Mouse (Mus musculus) forebrain, embryonic 12.5 days (tissue): Measurements from ENCODE around the gene Apln. TPM values are rescaled to one million over a fixed set of nuclear protein-coding genes. Genes with fewer than 3 reads are reported as not detected.

Experiments used
- ATAC-seq: fragments of 200-750 bp; cut with Nextera tagmentation; 2 replicates; pipeline ENCODE4 v1.8.0; 2017; ENCODE audit warnings: moderate TSS enrichment; ENCODE audit not compliant: low FRiP score
- H3K27ac ChIP-seq: fragments of 300-500 bp; sonication (generic); 2 replicates; pipeline ENCODE4 v1.5.1; 2016; ENCODE audit warnings: mild to moderate bottlenecking
- H3K27me3 ChIP-seq: fragments of 300-500 bp; sonication (generic); 2 replicates; pipeline ENCODE4 v1.6.1; 2016; ENCODE audit warnings: mild to moderate bottlenecking
- H3K36me3 ChIP-seq: fragments of 300-500 bp; sonication (generic); replicated peaks from 2 replicates; pipeline ENCODE4 v1.6.1; 2016; ENCODE audit warnings: mild to moderate bottlenecking
- H3K4me1 ChIP-seq: fragments of 300-500 bp; sonication (generic); 2 replicates; pipeline ENCODE4 v1.6.1; 2016
- H3K4me2 ChIP-seq: fragments of 300-500 bp; sonication (generic); 2 replicates; pipeline ENCODE4 v1.6.1; 2016; ENCODE audit warnings: mild to moderate bottlenecking, moderate library complexity
- H3K4me3 ChIP-seq: fragments of 300-500 bp; sonication (generic); replicated peaks from 2 replicates; pipeline ENCODE4 v1.5.1; 2016; ENCODE audit warnings: mild to moderate bottlenecking
- H3K9ac ChIP-seq: fragments of 300-500 bp; sonication (generic); 2 replicates; pipeline ENCODE4 v1.6.1; 2016; ENCODE audit warnings: mild to moderate bottlenecking
- H3K9me3 ChIP-seq: fragments of 300-500 bp; sonication (generic); 2 replicates; pipeline ENCODE4 v1.6.1; 2016
- WGBS: fragments of 180-500 bp; shearing (Covaris S2); methylation state at CpG from one replicate; pipeline ENCODE4 v1.1.7; 2016; 5-methylcytosine and 5-hydroxymethylcytosine counted together
- polyA plus RNA-seq: library from polyadenylated mRNA; unstranded; fragments of >200 nt; fragmentation: Nextera tagmentation; extraction: Ambion mirVana; gene quantifications from 2 replicates; pipeline ENCODE4 v1.2.1, GENCODE M21; 2016

Gene Apln
- polyA plus RNA-seq, 1 experiment from 2014 or later: 5.9 TPM

DNA sequence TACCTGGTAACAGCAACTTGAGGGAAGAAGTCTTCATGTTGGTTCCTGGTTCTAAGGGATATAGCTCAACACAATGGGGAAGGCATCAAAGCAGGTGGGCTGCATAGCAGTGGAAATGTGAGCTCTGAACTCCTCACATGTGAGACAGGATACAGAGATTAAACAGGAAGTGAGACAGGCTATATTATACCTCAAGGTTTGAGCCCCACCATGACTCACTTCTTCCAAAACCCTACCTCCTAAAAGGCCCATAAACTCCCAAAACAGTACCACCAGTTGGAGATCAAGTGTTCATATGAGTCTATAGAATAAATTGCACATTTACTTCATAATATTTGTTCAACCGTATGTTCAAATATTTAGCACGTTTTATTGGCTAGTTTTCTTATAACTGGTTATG is 11.7 kb upstream of the Apln start:
- Histone ChIP-seq H3K4me2 (no peak overlapping the region), H3K9ac (no peak overlapping the region), H3K27me3 (no peaks in the 10 kb centered on the region), H3K9me3 (no peaks in the 10 kb centered on the region), H3K4me1 (no peaks in the 10 kb centered on the region), H3K4me3 (no peak overlapping the region), H3K36me3 (no peaks in the 10 kb centered on the region), H3K27ac (no peak overlapping the region)
- no peak for ATAC-seq
- 87% methylated on average over 2 of the region's 2 CpGs for WGBS

DNA sequence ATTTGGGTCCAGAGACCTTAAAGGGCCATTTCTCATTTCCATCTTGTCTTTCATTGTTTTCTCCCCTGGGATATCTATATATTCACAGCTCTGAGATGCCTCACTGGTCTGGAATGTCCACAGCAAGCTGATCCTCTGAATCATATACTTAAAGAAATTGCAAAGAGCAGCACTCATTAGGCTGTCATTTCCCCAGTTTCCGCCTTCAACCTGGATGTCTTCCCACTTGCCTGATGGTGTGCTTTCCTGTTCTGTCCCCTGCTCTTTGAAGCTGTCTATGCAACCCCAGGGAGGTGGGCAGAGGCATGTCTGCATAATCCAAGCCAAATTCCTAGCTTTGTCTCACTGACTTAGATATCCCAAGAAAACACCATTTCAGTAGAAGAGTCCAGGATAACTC is 9.6 kb upstream of the Apln start:
- H3K4me2 ChIP-seq: no peak overlapping the region
- H3K27me3 ChIP-seq: no peaks in the 10 kb centered on the region
- ATAC-seq: no peak
- H3K36me3 ChIP-seq: no peaks in the 10 kb centered on the region
- no peak overlapping the region for H3K27ac ChIP-seq
- no peak overlapping the region for H3K9ac ChIP-seq
- H3K9me3 ChIP-seq: no peaks in the 10 kb centered on the region
- 67% methylated on average over 1 of the region's 1 CpGs for WGBS
- H3K4me3 ChIP-seq: no peak overlapping the region
- H3K4me1 ChIP-seq: no peaks in the 10 kb centered on the region

DNA sequence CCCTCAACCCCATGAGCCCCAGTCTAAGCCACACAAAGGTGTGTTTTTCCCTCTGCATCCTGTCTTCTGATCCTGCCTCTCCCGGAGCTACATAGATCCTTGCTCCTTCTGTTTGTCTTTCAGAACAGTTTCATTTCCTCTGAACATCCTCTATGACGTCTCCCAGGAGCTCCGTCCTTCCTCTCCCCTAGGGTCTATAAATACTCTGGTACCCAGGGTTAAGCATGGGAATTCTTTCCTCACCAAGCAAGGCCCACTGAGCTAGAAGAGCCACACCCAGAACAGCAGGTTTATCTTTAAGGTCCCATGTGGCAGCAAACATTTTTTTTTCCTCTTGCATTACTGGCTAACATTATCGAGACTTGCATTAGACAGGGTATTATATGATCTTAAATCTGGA is 8.1 kb upstream of the Apln start:
- no peak for ATAC-seq
- Histone ChIP-seq H3K27me3 (peaks cover 4% of the 10 kb centered on the region; the same call in 1 of the 2 replicates), H3K27ac (no peak overlapping the region), H3K4me2 (no peak overlapping the region), H3K4me3 (no peak overlapping the region), H3K9me3 (no peaks in the 10 kb centered on the region), H3K4me1 (no peaks in the 10 kb centered on the region), H3K36me3 (no peaks in the 10 kb centered on the region), H3K9ac (no peak overlapping the region)
- 86% methylated on average over 4 of the region's 4 CpGs for WGBS

DNA sequence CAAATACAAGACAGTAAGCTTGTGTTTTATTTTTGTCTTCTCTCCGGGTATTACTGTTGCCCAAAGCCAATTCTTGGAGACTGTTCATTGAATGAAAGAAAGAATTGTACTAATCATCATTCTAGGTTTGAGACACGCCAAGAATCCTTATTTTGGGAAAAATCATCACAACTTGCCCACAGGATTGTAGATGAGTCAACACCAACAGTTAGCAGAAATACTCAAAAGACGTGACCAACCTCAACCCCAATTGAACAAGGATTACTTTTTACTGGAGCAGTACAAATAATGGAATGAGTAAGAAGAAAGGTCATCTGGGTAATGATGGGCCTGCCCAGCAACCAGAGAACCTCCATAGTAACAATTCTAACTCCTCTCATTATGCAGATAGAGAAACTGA is 5.7 kb upstream of the Apln start:
- 77% methylated on average over 3 of the region's 3 CpGs for WGBS
- no peaks in the 10 kb centered on the region for H3K4me1 ChIP-seq
- no peak overlapping the region for H3K9ac ChIP-seq
- H3K27ac ChIP-seq: no peak overlapping the region
- H3K9me3 ChIP-seq: no peaks in the 10 kb centered on the region
- H3K4me2 ChIP-seq: no peak overlapping the region
- H3K27me3 ChIP-seq: peaks cover 4% of the 10 kb centered on the region; the same call in 1 of the 2 replicates
- no peak overlapping the region for H3K4me3 ChIP-seq
- ATAC-seq: no peak
- H3K36me3 ChIP-seq: no peaks in the 10 kb centered on the region

DNA sequence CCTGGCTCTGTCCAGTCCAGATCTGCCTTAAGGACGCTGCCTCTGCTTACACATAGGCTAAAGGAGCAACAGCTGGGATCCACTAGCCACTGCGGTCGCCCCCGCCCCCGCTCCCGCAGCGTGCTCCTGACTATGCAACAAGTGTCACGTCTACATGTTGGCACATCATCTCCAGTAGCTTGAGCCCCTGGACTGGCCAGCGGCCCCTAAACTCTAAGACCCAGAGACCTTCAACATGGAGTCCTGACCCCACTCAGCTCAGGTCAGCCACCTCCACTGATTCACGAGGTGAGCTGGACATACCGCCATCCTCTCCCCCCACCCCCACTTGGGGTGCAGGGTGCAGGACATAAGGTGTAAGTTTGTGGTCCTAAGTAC is 898 bp downstream of the Apln start:
- peaks cover 5% of the 10 kb centered on the region; the same call in 1 of the 2 replicates for H3K4me1 ChIP-seq
- no peaks in the 10 kb centered on the region for H3K36me3 ChIP-seq
- no peaks in the 10 kb centered on the region for H3K9me3 ChIP-seq
- 0 out of 2 replicates have a peak, but pooled peaks have one; percentile 5 for ATAC-seq
- H3K4me3 ChIP-seq: peak overlapping the region; percentile 51
- WGBS: 33% methylated on average over 11 of the region's 11 CpGs
- peaks cover 18% of the 10 kb centered on the region for H3K27me3 ChIP-seq
- no peak overlapping the region for H3K27ac ChIP-seq
- peak overlapping the region; percentile 63 for H3K9ac ChIP-seq
- H3K4me2 ChIP-seq: peak overlapping the region; percentile 77

DNA sequence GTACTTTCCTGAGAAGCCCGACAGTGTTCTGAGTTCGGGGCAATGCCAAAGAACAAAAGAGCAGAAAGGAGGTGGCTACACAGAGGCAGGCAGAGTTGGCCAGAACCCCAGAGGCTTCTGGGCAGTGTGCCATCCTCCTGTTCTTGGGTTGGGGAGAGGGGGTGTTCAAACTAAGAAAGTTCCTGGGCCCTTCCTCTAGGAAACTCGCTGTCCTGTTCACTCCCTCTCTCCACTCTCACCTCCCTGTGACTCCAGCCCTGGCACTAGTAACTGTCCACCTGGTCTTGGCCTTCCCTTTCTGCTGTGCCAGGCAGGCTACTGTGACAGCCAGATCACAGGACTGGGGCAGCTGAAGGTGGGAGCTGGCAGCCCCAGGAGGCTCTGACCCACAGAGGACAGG is 1.6 kb downstream of the Apln start:
- H3K9ac ChIP-seq: no peak overlapping the region
- H3K27me3 ChIP-seq: peaks cover 16% of the 10 kb centered on the region
- H3K9me3 ChIP-seq: no peaks in the 10 kb centered on the region
- WGBS: 65% methylated on average over 3 of the region's 3 CpGs
- H3K4me2 ChIP-seq: peak overlapping the region; percentile 77
- no peak for ATAC-seq
- H3K4me1 ChIP-seq: peaks cover 5% of the 10 kb centered on the region; the same call in 1 of the 2 replicates
- no peaks in the 10 kb centered on the region for H3K36me3 ChIP-seq
- H3K4me3 ChIP-seq: peak overlapping the region; percentile 51; the same call in 1 of the 2 replicates
- H3K27ac ChIP-seq: no peak overlapping the region

DNA sequence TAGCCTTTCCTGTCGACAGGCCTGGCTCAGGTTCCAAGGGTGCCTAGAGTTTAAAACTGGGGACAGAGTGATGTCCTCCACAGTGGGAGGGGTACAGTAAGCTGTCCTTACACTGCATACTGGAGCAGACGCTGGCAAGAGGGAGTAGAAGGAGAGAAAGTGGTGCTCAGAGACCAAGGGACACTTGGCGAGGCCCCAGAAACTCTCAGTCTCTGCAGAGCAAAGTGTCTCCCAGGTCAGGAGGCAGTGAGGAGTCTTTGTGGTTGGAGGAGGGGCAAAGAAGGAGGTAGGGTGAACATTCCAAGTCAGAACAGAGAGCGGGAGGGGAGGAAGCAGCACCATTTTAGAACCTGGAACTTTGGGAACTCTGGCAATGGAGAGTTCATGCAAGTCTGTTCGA is 2.8 kb downstream of the Apln start:
- Histone ChIP-seq H3K9ac (no peak overlapping the region), H3K4me3 (no peak overlapping the region), H3K4me1 (peaks cover 5% of the 10 kb centered on the region; the same call in 1 of the 2 replicates), H3K4me2 (no peak overlapping the region), H3K27me3 (peaks cover 13% of the 10 kb centered on the region), H3K27ac (no peak overlapping the region), H3K36me3 (no peaks in the 10 kb centered on the region), H3K9me3 (no peaks in the 10 kb centered on the region)
- ATAC-seq: no peak
- 90% methylated on average over 5 of the region's 5 CpGs for WGBS

DNA sequence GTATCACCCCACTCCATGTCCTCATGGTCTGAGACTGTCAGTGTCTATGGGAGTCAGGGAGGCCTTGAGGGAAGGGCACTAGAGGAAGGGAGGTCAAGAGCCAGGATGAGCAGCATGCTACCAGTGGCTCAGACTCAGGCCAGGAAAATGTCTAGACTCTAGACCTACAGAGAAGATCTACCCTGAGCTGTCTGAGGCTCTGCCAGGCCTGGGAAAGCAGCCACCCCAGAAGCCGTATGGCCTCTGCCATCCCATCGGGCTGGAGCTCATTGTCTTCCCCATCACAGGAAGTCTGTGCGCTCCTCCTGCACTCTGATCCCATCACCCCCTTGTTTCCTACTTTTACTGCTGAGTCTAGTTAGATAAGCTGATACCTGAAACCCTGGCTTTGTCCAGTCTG is 4.1 kb downstream of the Apln start:
- Histone ChIP-seq H3K36me3 (no peaks in the 10 kb centered on the region), H3K9me3 (no peaks in the 10 kb centered on the region), H3K27me3 (peaks cover 13% of the 10 kb centered on the region), H3K4me1 (peaks cover 5% of the 10 kb centered on the region; the same call in 1 of the 2 replicates), H3K4me3 (no peak overlapping the region), H3K9ac (no peak overlapping the region), H3K27ac (no peak overlapping the region), H3K4me2 (no peak overlapping the region)
- ATAC-seq: no peak
- WGBS: 44% methylated on average over 3 of the region's 3 CpGs

DNA sequence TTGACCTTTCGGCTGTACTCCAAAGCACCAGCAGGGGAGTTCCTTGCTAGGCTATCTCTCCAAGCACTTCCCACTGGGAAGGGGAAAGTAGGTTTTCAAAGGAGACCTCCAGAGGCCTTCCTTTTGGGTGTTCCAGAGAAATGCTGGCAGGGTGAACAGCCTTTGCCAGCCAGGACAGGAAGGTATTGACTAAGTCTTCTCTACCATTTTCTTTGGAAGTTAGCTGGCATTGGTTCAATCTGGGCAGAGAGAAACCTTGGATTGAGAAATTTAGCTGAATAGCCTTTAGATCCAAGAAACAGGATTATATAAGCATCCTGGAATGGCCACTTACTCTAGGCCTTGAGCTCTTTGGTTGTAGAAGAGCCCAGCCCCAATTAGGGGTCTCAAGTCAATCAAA is 11.8 kb downstream of the Apln start:
- H3K36me3 ChIP-seq: no peaks in the 10 kb centered on the region
- WGBS: 70% methylated on average over 1 of the region's 1 CpGs
- H3K9ac ChIP-seq: no peak overlapping the region
- H3K4me2 ChIP-seq: no peak overlapping the region
- H3K27me3 ChIP-seq: peaks cover 4% of the 10 kb centered on the region; the same call in 1 of the 2 replicates
- no peak for ATAC-seq
- no peak overlapping the region for H3K27ac ChIP-seq
- no peak overlapping the region for H3K4me3 ChIP-seq
- no peaks in the 10 kb centered on the region for H3K9me3 ChIP-seq
- H3K4me1 ChIP-seq: no peaks in the 10 kb centered on the region

DNA sequence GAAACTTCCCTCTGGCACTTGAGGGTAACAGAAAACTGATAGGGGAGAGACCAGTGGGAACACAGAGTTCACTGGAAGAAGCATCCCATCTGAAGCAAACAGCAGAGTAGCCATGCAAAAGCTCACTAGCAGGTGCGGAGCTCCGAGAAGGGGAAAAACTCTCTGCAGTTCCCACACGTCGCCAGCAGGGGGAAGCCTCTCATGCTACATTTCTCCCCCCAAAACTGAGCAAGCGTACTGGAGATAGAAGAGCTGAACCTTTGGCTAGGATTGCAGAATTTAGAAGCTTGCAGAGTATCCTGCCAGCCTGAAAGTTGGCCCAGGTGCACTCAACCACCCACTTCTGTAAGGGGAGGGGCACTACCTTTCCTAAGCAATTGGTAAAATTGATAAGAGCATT is 14.7 kb downstream of the Apln start:
- H3K9me3 ChIP-seq: no peaks in the 10 kb centered on the region
- H3K27me3 ChIP-seq: peaks cover 4% of the 10 kb centered on the region; the same call in 1 of the 2 replicates
- no peak overlapping the region for H3K27ac ChIP-seq
- no peaks in the 10 kb centered on the region for H3K36me3 ChIP-seq
- 17% methylated on average over 5 of the region's 5 CpGs for WGBS
- H3K4me2 ChIP-seq: no peak overlapping the region
- H3K4me1 ChIP-seq: peaks cover 15% of the 10 kb centered on the region
- no peak overlapping the region for H3K9ac ChIP-seq
- H3K4me3 ChIP-seq: no peak overlapping the region
- ATAC-seq: no peak

DNA sequence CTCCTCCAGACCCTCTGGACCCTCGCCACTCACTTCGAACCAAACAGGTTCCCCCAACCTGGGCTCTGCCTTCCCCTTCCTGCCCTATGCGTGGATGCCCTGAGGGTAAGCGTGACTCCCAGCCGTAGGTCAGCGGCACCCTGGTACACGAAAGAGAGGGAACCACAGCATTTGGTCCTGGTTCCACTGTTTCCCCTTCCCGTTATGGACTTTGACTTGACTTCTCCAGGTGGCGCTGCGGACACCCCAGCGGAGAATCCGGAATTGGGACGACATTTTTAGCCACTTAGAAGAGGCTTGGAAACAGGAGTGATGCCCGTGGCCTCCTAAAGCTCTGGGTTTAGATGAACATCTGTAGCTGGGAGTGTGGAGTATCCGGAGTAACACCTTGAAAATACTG is 15.3 kb downstream of the Apln start:
- Histone ChIP-seq H3K27me3 (peaks cover 4% of the 10 kb centered on the region; the same call in 1 of the 2 replicates), H3K9me3 (no peaks in the 10 kb centered on the region), H3K36me3 (no peaks in the 10 kb centered on the region), H3K4me1 (peaks cover 15% of the 10 kb centered on the region), H3K4me2 (no peak overlapping the region), H3K27ac (no peak overlapping the region), H3K9ac (no peak overlapping the region), H3K4me3 (no peak overlapping the region)
- 44% methylated on average over 15 of the region's 15 CpGs for WGBS
- ATAC-seq: no peak

DNA sequence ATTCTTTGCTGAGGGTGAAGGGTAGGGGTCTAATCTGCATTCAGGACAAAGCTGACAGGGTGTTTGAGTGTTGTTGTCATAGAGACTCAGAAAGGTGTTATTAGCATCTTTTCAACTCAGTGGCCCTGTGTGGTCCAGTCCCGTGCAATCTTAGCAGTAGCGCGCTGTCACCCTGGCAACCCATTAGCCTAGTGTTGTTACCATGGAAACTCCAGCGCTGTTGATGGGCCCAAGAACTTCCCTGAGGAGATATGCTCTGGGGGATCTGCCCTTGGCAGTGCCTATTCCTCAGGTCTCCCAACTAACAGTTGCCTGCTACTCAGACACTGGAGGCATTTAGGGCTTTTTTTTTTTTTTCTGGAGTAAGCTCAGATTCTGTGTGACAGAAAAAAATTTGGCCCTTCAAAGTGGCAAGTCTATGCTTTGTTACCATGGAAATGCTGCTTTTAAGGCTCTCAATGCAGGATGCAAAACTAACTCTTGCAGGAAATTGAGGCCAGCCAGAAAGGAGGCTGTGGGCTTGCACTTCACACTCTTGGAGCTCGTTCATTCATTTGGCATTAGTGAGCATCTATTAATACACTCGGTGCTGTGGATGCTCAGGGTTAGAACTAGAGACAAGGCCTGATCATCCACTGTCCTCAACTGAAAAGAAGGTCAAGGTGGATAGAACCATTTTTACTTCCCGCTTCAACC is 17.6 kb downstream of the Apln start:
- peak; percentile 95 for ATAC-seq
- Histone ChIP-seq H3K36me3 (no peaks in the 10 kb centered on the region), H3K4me2 (0 out of 2 replicates have a peak overlapping the region, but pooled peaks have one; percentile 19), H3K27me3 (peaks cover 8% of the 10 kb centered on the region; the same call in 1 of the 2 replicates), H3K9me3 (no peaks in the 10 kb centered on the region), H3K9ac (no peak overlapping the region), H3K4me1 (peaks cover 15% of the 10 kb centered on the region), H3K27ac (peak overlapping the region; percentile 70), H3K4me3 (no peak overlapping the region)
- 20% methylated on average over 7 of the region's 7 CpGs for WGBS

DNA sequence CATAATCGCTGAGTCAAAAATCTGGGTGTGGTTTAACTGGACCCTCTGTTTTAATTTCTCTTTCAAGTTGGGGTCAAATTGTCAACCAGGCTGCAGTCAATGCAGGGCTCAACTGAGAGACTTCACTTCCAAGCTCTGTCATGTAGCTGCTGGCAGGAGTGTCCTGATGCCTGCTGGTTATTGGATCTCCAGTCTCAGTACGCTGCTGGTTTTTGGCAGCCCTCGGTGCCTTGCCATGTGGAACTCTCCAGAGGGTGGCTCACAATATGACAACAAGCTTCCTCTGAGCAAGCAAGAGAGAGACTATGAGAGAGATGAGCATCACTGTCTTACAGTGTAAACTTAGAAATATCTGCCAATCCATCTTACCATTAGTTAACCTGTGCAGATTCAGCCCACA is 23.0 kb downstream of the Apln start:
- H3K36me3 ChIP-seq: no peaks in the 10 kb centered on the region
- H3K9me3 ChIP-seq: no peaks in the 10 kb centered on the region
- ATAC-seq: no peak
- no peak overlapping the region for H3K9ac ChIP-seq
- no peak overlapping the region for H3K4me3 ChIP-seq
- no peak overlapping the region for H3K27ac ChIP-seq
- no peak overlapping the region for H3K4me2 ChIP-seq
- H3K27me3 ChIP-seq: 0 out of 2 replicates have a peak, but pooled peaks cover 5% of the 10 kb centered on the region
- WGBS: 93% methylated on average over 3 of the region's 3 CpGs
- H3K4me1 ChIP-seq: peaks cover 10% of the 10 kb centered on the region
